In the genomic region with DNA sequence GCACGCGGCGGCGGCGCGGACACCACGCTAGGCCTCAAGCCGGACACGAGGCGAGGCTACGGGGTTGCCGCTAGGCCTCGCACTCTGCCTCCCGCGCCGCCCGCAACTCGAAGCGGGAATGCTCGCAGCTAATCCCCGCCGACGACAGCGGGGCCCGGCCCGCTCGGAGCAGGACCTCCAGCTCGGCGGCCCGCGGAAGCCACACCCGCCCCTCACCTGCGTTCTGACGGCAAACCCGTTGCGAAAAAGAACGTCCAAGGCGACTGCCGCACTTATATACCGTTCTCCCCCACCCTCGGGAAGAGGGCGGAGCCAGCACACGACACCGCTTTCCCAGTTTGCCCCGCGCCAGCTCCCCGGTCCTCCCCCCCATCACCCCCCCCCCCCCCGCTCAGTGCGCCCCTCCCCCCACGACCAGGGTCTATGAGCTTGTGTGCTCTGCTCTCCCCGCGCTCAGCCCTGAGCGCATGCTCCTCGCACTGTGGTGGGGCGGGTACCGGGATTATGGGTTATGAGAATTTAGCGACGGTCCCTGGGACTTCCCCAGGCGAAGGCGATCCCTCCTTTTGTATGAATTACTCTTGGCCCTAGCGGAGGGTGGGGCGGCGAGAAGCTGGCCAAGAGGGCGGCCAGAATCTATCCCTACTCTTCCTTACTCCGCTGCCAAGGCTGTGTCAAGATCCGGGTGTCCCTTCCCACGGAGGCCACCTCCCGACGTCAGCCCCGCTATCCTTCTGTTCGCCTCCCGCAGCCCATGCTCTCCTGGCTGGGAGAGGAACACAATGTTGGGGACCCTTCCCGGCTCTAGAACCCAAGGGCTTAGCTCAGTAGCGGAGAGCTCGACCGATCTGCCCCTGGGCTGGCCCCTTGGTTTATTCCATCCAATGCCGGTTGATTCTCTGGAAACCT, we compare ENCODE assay signal across 8 mouse cellular contexts. TPM values are rescaled to one million over a fixed set of nuclear protein-coding genes. Genes with fewer than 3 reads are reported as not detected.
DNase-seq lines count a peak whose midpoint lies in the region; ATAC-seq lines count a peak whose summit lies in the region.

No protein-coding gene starts in this region.

- peak overlapping the region; percentile 65 for H3K4me2 ChIP-seq in intestine, embryonic 14.5 days (ENCODE audit: low read length)

- peak overlapping the region; percentile 99 for H3K27ac ChIP-seq in intestine, embryonic 14.5 days (ENCODE audit: low read depth)

- intact Hi-C loops in left cerebral cortex, postnatal 14 days (cut with DNase I): loop anchor here (5.0 kb wide), 1 partner anchor 46 kb away; no protein-coding TSS in a partner anchor

- H3K4me3 ChIP-seq in intestine, embryonic 14.5 days (ENCODE audit: low read depth, low read length): peak overlapping the region; percentile 70

- peaks cover 36% of the 10 kb centered on the region for H3K36me3 ChIP-seq in intestine, embryonic 14.5 days (ENCODE audit: control insufficient read depth, insufficient read depth, low read length)

- WGBS in intestine, embryonic 14.5 days: under 1% methylated on average over 74 of the region's 77 CpGs

- no peaks in the 10 kb centered on the region for H3K9me3 ChIP-seq in intestine, embryonic 14.5 days (ENCODE audit: control insufficient read depth, low read length)

- peak; percentile 98 for ATAC-seq in intestine, embryonic 14.5 days (replicated peaks; ENCODE audit: low FRiP score, low TSS enrichment, low read depth)

- no peaks in the 10 kb centered on the region for H3K27me3 ChIP-seq in intestine, embryonic 14.5 days (replicated peaks; ENCODE audit: control insufficient read depth, insufficient read depth, low read length)

- DNase-seq in adrenal gland, adult 18-20 months (ENCODE audit: low spot score in 2 of 2): peak; percentile 96 to 98
- DNase-seq in embryo, embryonic 11 days: peak; percentile 99
- peak; percentile 96 for DNase-seq in gastrocnemius, postnatal 25 days
- peak; percentile 98 for DNase-seq in intestine, embryonic 14.5 days (ENCODE audit: low spot score)
- peak; percentile 95 to 97 for DNase-seq in left cerebral cortex, postnatal 14 days (ENCODE audit: low spot score in 2 of 2)
- DNase-seq in mesoderm, embryonic 11.5 days (ENCODE audit: low read depth, low spot score): peak; percentile 99
- DNase-seq in right cerebral cortex, postnatal 36 days (ENCODE audit: low spot score in 2 of 2): peak; percentile 93 to 95
- DNase-seq in yolk sac, embryonic 10.5 days (ENCODE audit: low spot score): peak; percentile 99

- peak overlapping the region; percentile 99 for H3K9ac ChIP-seq in intestine, embryonic 14.5 days (ENCODE audit: low read length)

- H3K4me1 ChIP-seq in intestine, embryonic 14.5 days (replicated peaks; ENCODE audit: control insufficient read depth, insufficient read depth, low read length): peaks cover 8% of the 10 kb centered on the region; the same call in 1 of the 2 replicates

RNA-seq across cellular contexts. Expression of gene Eef1a1, which starts 7.3 kb away (rescaled TPM):
- 1,000 to 10,000 TPM; 6,346 to 6,879 TPM for total RNA-seq in adrenal gland, adult 18-20 months (2021)
- 100 to 1,000 TPM; 488 to 752 TPM for total RNA-seq in gastrocnemius, postnatal 25 days (2021)
- 5,695 and 6,055 TPM in 2 replicates for polyA plus RNA-seq in intestine, embryonic 14.5 days (2014; fragmentation: Nextera tagmentation; extraction: Ambion mirVana)
- 1,000 to 10,000 TPM; 2,769 to 2,846 TPM for total RNA-seq in left cerebral cortex, postnatal 14 days (2021)

RNA-seq across cellular contexts. Expression of gene Gm17324, which starts 33.1 kb away (rescaled TPM):
- not detected for total RNA-seq in adrenal gland, adult 18-20 months (2021)
- not detected for total RNA-seq in gastrocnemius, postnatal 25 days (2021)
- polyA plus RNA-seq in intestine, embryonic 14.5 days (2014; fragmentation: Nextera tagmentation; extraction: Ambion mirVana): 0.44 TPM in 1 of 2 replicates, not detected in the other
- total RNA-seq in left cerebral cortex, postnatal 14 days (2021): 1 to 10 TPM in 1 of 2 experiments, under 1 TPM in 1; 0.74 to 1.3 TPM

RNA-seq across cellular contexts. Expression of gene Mto1, which starts 33.7 kb away (rescaled TPM):
- total RNA-seq in adrenal gland, adult 18-20 months (2021): 10 to 100 TPM; 27.2 to 29.2 TPM
- 10 to 100 TPM; 17.3 to 18.3 TPM for total RNA-seq in gastrocnemius, postnatal 25 days (2021)
- polyA plus RNA-seq in intestine, embryonic 14.5 days (2014; fragmentation: Nextera tagmentation; extraction: Ambion mirVana): 25.5 and 26.8 TPM in 2 replicates
- total RNA-seq in left cerebral cortex, postnatal 14 days (2021): 10 to 100 TPM; 24.1 to 26.6 TPM

RNA-seq across cellular contexts. Expression of gene Cgas, which starts 38.6 kb away (rescaled TPM):
- total RNA-seq in adrenal gland, adult 18-20 months (2021): under 1 TPM; 0.66 to 0.90 TPM
- under 1 TPM; 0.19 to 0.20 TPM for total RNA-seq in gastrocnemius, postnatal 25 days (2021)
- 1.9 and 2.4 TPM in 2 replicates for polyA plus RNA-seq in intestine, embryonic 14.5 days (2014; fragmentation: Nextera tagmentation; extraction: Ambion mirVana)
- total RNA-seq in left cerebral cortex, postnatal 14 days (2021): under 1 TPM; 0.53 to 0.77 TPM

Comparison
In these comparisons a context has a peak if more than half of its experiments do, and no peak if none do; other contexts are left out.
1. Peak in every context shown above with its lines: DNase-seq, ATAC-seq, H3K4me3 ChIP-seq and H3K27ac ChIP-seq.